Mouse (Mus musculus): ENCODE results near the gene Grik5. TPM values are rescaled to one million over a fixed set of nuclear protein-coding genes. Genes with fewer than 3 reads are reported as not detected.

Grik5 gene
- polyA plus RNA-seq, 1 experiment from 2014 or later: 1.9 TPM

- Histone ChIP-seq H3K9ac (replicated peaks; ENCODE audit: low read depth) (no peak overlapping the region), H3K27ac (ENCODE audit: low read length) (no peak overlapping the region), H3K4me1 (ENCODE audit: insufficient read depth, low read depth, low read length) (no peaks in the 10 kb centered on the region), H3K9me3 (ENCODE audit: low read length) (no peaks in the 10 kb centered on the region), H3K36me3 (ENCODE audit: insufficient read depth, low read length) (no peaks in the 10 kb centered on the region), H3K4me3 (ENCODE audit: low read depth, low read length) (no peak overlapping the region), H3K27me3 (replicated peaks; ENCODE audit: insufficient read depth, low read length) (no peaks in the 10 kb centered on the region), H3K4me2 (replicated peaks; ENCODE audit: low read depth, low read length) (no peak overlapping the region)
- 27% methylated on average over 5 of the region's 5 CpGs for WGBS
- ATAC-seq (0 out of 2 replicates have a peak, but pooled peaks have one; percentile 28), DNase-seq (ENCODE audit: low spot score) (peak; percentile 68)
- TF ChIP-seq EP300 (IDR thresholded peaks at IDR 0.05) (no peak), CTCF (IDR thresholded peaks at IDR 0.05) (peak; percentile 89)
These were observed 42.0 kb downstream of the Grik5 start for GRCm38 (mm10) chr7:25030032-25030753.

GRCm38 (mm10) chr7:25026452-25026851, 45.7 kb downstream of the Grik5 start:
- H3K27me3 ChIP-seq (replicated peaks; ENCODE audit: insufficient read depth, low read length): no peaks in the 10 kb centered on the region
- no peak overlapping the region for H3K9ac ChIP-seq (replicated peaks; ENCODE audit: low read depth)
- H3K4me2 ChIP-seq (replicated peaks; ENCODE audit: low read depth, low read length): no peak overlapping the region
- DNase-seq (ENCODE audit: low spot score): no peak
- H3K27ac ChIP-seq (ENCODE audit: low read length): no peak overlapping the region
- no peaks in the 10 kb centered on the region for H3K9me3 ChIP-seq (ENCODE audit: low read length)
- H3K36me3 ChIP-seq (ENCODE audit: insufficient read depth, low read length): no peaks in the 10 kb centered on the region
- TF ChIP-seq CTCF (IDR thresholded peaks at IDR 0.05): no peak
- TF ChIP-seq EP300 (IDR thresholded peaks at IDR 0.05): no peak
- WGBS: 36% methylated on average over 7 of the region's 7 CpGs
- H3K4me1 ChIP-seq (ENCODE audit: insufficient read depth, low read depth, low read length): no peaks in the 10 kb centered on the region
- no peak for ATAC-seq
- no peak overlapping the region for H3K4me3 ChIP-seq (ENCODE audit: low read depth, low read length)

GRCm38 (mm10) chr7:25025855-25026439, 46.2 kb downstream of the Grik5 start:
- no peaks in the 10 kb centered on the region for H3K36me3 ChIP-seq (ENCODE audit: insufficient read depth, low read length)
- no peak overlapping the region for H3K4me2 ChIP-seq (replicated peaks; ENCODE audit: low read depth, low read length)
- no peaks in the 10 kb centered on the region for H3K4me1 ChIP-seq (ENCODE audit: insufficient read depth, low read depth, low read length)
- H3K4me3 ChIP-seq (ENCODE audit: low read depth, low read length): no peak overlapping the region
- DNase-seq (ENCODE audit: low spot score) (no peak), ATAC-seq (no peak)
- TF ChIP-seq EP300 (IDR thresholded peaks at IDR 0.05): no peak
- TF ChIP-seq CTCF (IDR thresholded peaks at IDR 0.05): peak; percentile 44
- H3K27me3 ChIP-seq (replicated peaks; ENCODE audit: insufficient read depth, low read length): no peaks in the 10 kb centered on the region
- H3K9ac ChIP-seq (replicated peaks; ENCODE audit: low read depth): no peak overlapping the region
- 55% methylated on average over 10 of the region's 10 CpGs for WGBS
- H3K27ac ChIP-seq (ENCODE audit: low read length): no peak overlapping the region
- no peaks in the 10 kb centered on the region for H3K9me3 ChIP-seq (ENCODE audit: low read length)

- Histone ChIP-seq H3K27me3 (replicated peaks; ENCODE audit: insufficient read depth, low read length) (peaks cover 47% of the 10 kb centered on the region), H3K27ac (ENCODE audit: low read length) (no peak overlapping the region), H3K9ac (replicated peaks; ENCODE audit: low read depth) (no peak overlapping the region), H3K4me1 (ENCODE audit: insufficient read depth, low read depth, low read length) (no peaks in the 10 kb centered on the region), H3K4me3 (ENCODE audit: low read depth, low read length) (no peak overlapping the region), H3K9me3 (ENCODE audit: low read length) (no peaks in the 10 kb centered on the region), H3K36me3 (ENCODE audit: insufficient read depth, low read length) (no peaks in the 10 kb centered on the region), H3K4me2 (replicated peaks; ENCODE audit: low read depth, low read length) (no peak overlapping the region)
- 62% methylated on average over 7 of the region's 7 CpGs for WGBS
- no peak for DNase-seq (ENCODE audit: low spot score)
- TF ChIP-seq CTCF (IDR thresholded peaks at IDR 0.05): no peak
- no peak for TF ChIP-seq EP300 (IDR thresholded peaks at IDR 0.05)
- ATAC-seq: no peak
These were observed 60.6 kb downstream of the Grik5 start for GRCm38 (mm10) chr7:25011592-25011991.

- no peak overlapping the region for H3K27ac ChIP-seq (ENCODE audit: low read length)
- peaks cover 57% of the 10 kb centered on the region for H3K27me3 ChIP-seq (replicated peaks; ENCODE audit: insufficient read depth, low read length)
- no peaks in the 10 kb centered on the region for H3K4me1 ChIP-seq (ENCODE audit: insufficient read depth, low read depth, low read length)
- H3K36me3 ChIP-seq (ENCODE audit: insufficient read depth, low read length): no peaks in the 10 kb centered on the region
- DNase-seq (ENCODE audit: low spot score) (peak; percentile 27), ATAC-seq (no peak; the same call in 1 of the 2 replicates)
- peak overlapping the region; percentile 28 for H3K4me3 ChIP-seq (ENCODE audit: low read depth, low read length)
- H3K9me3 ChIP-seq (ENCODE audit: low read length): no peaks in the 10 kb centered on the region
- 6% methylated on average over 65 of the region's 97 CpGs for WGBS
- H3K4me2 ChIP-seq (replicated peaks; ENCODE audit: low read depth, low read length): peak overlapping the region; percentile 56
- no peak for TF ChIP-seq EP300 (IDR thresholded peaks at IDR 0.05)
- TF ChIP-seq CTCF (IDR thresholded peaks at IDR 0.05): peak; percentile 67
- no peak overlapping the region for H3K9ac ChIP-seq (replicated peaks; ENCODE audit: low read depth)
These were observed 61.8 kb downstream of the Grik5 start for GRCm38 (mm10) chr7:25010090-25010913.

GRCm38 (mm10) chr7:25009099-25009700, 62.9 kb downstream of the Grik5 start:
- Histone ChIP-seq H3K27ac (ENCODE audit: low read length) (no peak overlapping the region), H3K27me3 (replicated peaks; ENCODE audit: insufficient read depth, low read length) (peaks cover 59% of the 10 kb centered on the region), H3K9me3 (ENCODE audit: low read length) (no peaks in the 10 kb centered on the region), H3K4me3 (ENCODE audit: low read depth, low read length) (no peak overlapping the region), H3K4me1 (ENCODE audit: insufficient read depth, low read depth, low read length) (no peaks in the 10 kb centered on the region), H3K9ac (replicated peaks; ENCODE audit: low read depth) (no peak overlapping the region), H3K36me3 (ENCODE audit: insufficient read depth, low read length) (no peaks in the 10 kb centered on the region), H3K4me2 (replicated peaks; ENCODE audit: low read depth, low read length) (no peak overlapping the region)
- TF ChIP-seq EP300 (IDR thresholded peaks at IDR 0.05): no peak
- TF ChIP-seq CTCF (IDR thresholded peaks at IDR 0.05): no peak
- no peak for ATAC-seq
- WGBS: 13% methylated on average over 20 of the region's 20 CpGs
- DNase-seq (ENCODE audit: low spot score): no peak
